Mouse (Mus musculus): ENCODE measurements at regions not wholly inside any gene's neighbourhood (a gene's known extent, or its start where the extent isn't known, plus 50 kb on each side); places are given as distances from the start of the nearest gene placed in this dataset.
"Not testable (repeated sequence)": the region's sequence is repeated elsewhere in the genome, so short reads cannot be mapped to it uniquely, and the experiment has no call there.

GRCm38 (mm10) chr9:15434279-15434678 is 59.0 kb upstream of the Smco4 start:
- not testable (repeated sequence) for TF ChIP-seq CTCF (IDR thresholded peaks at IDR 0.05; ENCODE audit: borderline replicate concordance, control insufficient read depth, extremely low read depth, insufficient read depth, low read length, poor library complexity); POLR2A (IDR thresholded peaks at IDR 0.05; ENCODE audit: control insufficient read depth, extremely low read depth, insufficient read depth, low read length, poor library complexity)
